Comparison of ENCODE assay signal across 11 mouse cellular contexts in genomic region chr14:86684585-86685503, GRCm38 (mm10).
DNase-seq lines count a peak whose midpoint lies in the region; ATAC-seq and TF ChIP-seq lines count a peak whose summit lies in the region.
"Had no signal": no experiment of that assay in that cellular context is flagged by ENCODE, and none has a peak within 500 bp of the region (broad histone marks: within the 10 kb centered on the region; RNA-seq: fewer than 3 reads in every experiment).

No protein-coding gene starts in this region.

- no peak for TF ChIP-seq CTCF in layer of hippocampus, adult 2 months (conservative IDR thresholded peaks at IDR 0.05)
- TF ChIP-seq CTCF in forebrain, postnatal 0 days (IDR thresholded peaks at IDR 0.05; ENCODE audit: low read depth): no peak

- no peaks in the 10 kb centered on the region for H3K36me3 ChIP-seq in forebrain, postnatal 0 days (ENCODE audit: insufficient read depth)
- H3K36me3 ChIP-seq in neural tube, embryonic 15.5 days: no peaks in the 10 kb centered on the region

- H3K27me3 ChIP-seq in forebrain, postnatal 0 days (ENCODE audit: insufficient read depth, low read length): no peaks in the 10 kb centered on the region
- H3K27me3 ChIP-seq in neural tube, embryonic 15.5 days (replicated peaks): no peaks in the 10 kb centered on the region

- 35% methylated on average over 11 of the region's 11 CpGs for WGBS in forebrain, postnatal 0 days
- WGBS in neural tube, embryonic 15.5 days: 35% methylated on average over 11 of the region's 11 CpGs

- no peak for DNase-seq in layer of hippocampus, adult 2 months (ENCODE audit: low spot score in 2 of 2)
- no peak for DNase-seq in layer of hippocampus, postnatal 25 days (ENCODE audit: extremely low spot score in 1 of 2, low spot score in 1 of 2)
- peak; percentile 58 for DNase-seq in forebrain, postnatal 0 days
- DNase-seq in lung, postnatal 10 days: peak; percentile 47
- DNase-seq in right cerebral cortex, adult 2 months (ENCODE audit: low spot score in 2 of 2): no peak
- no peak for DNase-seq in cerebellum, postnatal 36 days
- DNase-seq: adrenal gland, postnatal 36 days; right cerebral cortex, postnatal 4 days; thymus, postnatal 36 days had no signal

- H3K9me3 ChIP-seq in forebrain, postnatal 0 days (ENCODE audit: low read length): no peaks in the 10 kb centered on the region
- H3K9me3 ChIP-seq in neural tube, embryonic 15.5 days (replicated peaks): no peaks in the 10 kb centered on the region

- H3K27ac ChIP-seq in layer of hippocampus, adult 2 months: peak overlapping the region; percentile 67
- H3K27ac ChIP-seq in forebrain, postnatal 0 days (ENCODE audit: low read depth, low read length): peak overlapping the region; percentile 46
- 0 out of 2 replicates have a peak overlapping the region, but pooled peaks have one; percentile 13 for H3K27ac ChIP-seq in neural tube, embryonic 15.5 days (replicated peaks)

- H3K4me3 ChIP-seq in layer of hippocampus, adult 2 months: no peak overlapping the region
- no peak overlapping the region for H3K4me3 ChIP-seq in forebrain, postnatal 0 days (ENCODE audit: low read depth, low read length)
- H3K4me3 ChIP-seq in neural tube, embryonic 15.5 days (replicated peaks): no peak overlapping the region

- peak; percentile 90 for ATAC-seq in forebrain, postnatal 0 days
- peak; percentile 68; the same call in 1 of the 2 replicates for ATAC-seq in neural tube, embryonic 15.5 days (ENCODE audit: low FRiP score)
- ATAC-seq in megakaryocyte-erythroid progenitor cell, adult 5-6 weeks (replicated peaks; ENCODE audit: low FRiP score, low TSS enrichment, poor library complexity, severe bottlenecking): no peak

- H3K4me2 ChIP-seq in forebrain, postnatal 0 days (ENCODE audit: low read depth): peak overlapping the region; percentile 17; the same call in 1 of the 2 replicates
- H3K4me2 ChIP-seq in neural tube, embryonic 15.5 days: peak overlapping the region; percentile 5; the same call in 1 of the 2 replicates

- peaks cover 5% of the 10 kb centered on the region; the same call in 1 of the 2 replicates for H3K4me1 ChIP-seq in forebrain, postnatal 0 days (ENCODE audit: insufficient read depth)
- H3K4me1 ChIP-seq in neural tube, embryonic 15.5 days: peaks cover 14% of the 10 kb centered on the region

- H3K9ac ChIP-seq in forebrain, postnatal 0 days: peak overlapping the region; percentile 35; the same call in 1 of the 2 replicates
- H3K9ac ChIP-seq in neural tube, embryonic 15.5 days (replicated peaks): no peak overlapping the region

Comparison
In these comparisons a context has a peak if more than half of its experiments do, and no peak if none do; other contexts are left out.
1. DNase-seq: peak in forebrain, postnatal 0 days (single experiment) and lung, postnatal 10 days (single experiment); none in layer of hippocampus, adult 2 months (0 of 2), layer of hippocampus, postnatal 25 days (0 of 2), right cerebral cortex, adult 2 months (0 of 2) and cerebellum, postnatal 36 days (0 of 2).
2. H3K27ac ChIP-seq: peak in every context shown above with its lines; median percentile 67 in layer of hippocampus, adult 2 months; 46 in forebrain, postnatal 0 days; 13 in neural tube, embryonic 15.5 days.